Mouse (Mus musculus): ENCODE results near the gene Il2rb.

- no peak for TF ChIP-seq CTCF (IDR thresholded peaks at IDR 0.05; ENCODE audit: insufficient read depth, low read length)
- no peak for TF ChIP-seq POLR2A (IDR thresholded peaks at IDR 0.05; ENCODE audit: borderline replicate concordance, extremely low read depth, low read depth, low read length)
Measured at GRCm38 (mm10) chr15:78486564-78486963, 8.5 kb downstream of the Il2rb start.

All from lung, adult 2 months (tissue).